Mouse (Mus musculus) E14TG2a.4 (cell line): Measurements from ENCODE around the gene Sprr2a2.
"Not testable (repeated sequence)": the region's sequence is repeated elsewhere in the genome, so short reads cannot be mapped to it uniquely, and the experiment has no call there.

Experiments used
- H3K27me3 ChIP-seq: 2 replicates; pipeline ENCODE4 v1.6.1; 2014; ENCODE audit warnings: low read length, control low read depth; ENCODE audit not compliant: insufficient read depth
- H3K36me3 ChIP-seq: 2 replicates; pipeline ENCODE4 v1.6.1; 2014; ENCODE audit warnings: low read length, control low read depth; ENCODE audit not compliant: insufficient read depth
- H3K4me1 ChIP-seq: replicated peaks from 2 replicates; pipeline ENCODE4 v1.6.1; 2014; ENCODE audit warnings: low read depth, low read length, control low read depth
- H3K4me3 ChIP-seq: replicated peaks from 2 replicates; pipeline ENCODE4 v1.5.1; 2014; ENCODE audit warnings: mild to moderate bottlenecking, low read length
- H3K9me3 ChIP-seq: 2 replicates; pipeline ENCODE4 v1.6.1; 2014; ENCODE audit warnings: low read length, control low read depth

Sprr2a2 gene

DNA sequence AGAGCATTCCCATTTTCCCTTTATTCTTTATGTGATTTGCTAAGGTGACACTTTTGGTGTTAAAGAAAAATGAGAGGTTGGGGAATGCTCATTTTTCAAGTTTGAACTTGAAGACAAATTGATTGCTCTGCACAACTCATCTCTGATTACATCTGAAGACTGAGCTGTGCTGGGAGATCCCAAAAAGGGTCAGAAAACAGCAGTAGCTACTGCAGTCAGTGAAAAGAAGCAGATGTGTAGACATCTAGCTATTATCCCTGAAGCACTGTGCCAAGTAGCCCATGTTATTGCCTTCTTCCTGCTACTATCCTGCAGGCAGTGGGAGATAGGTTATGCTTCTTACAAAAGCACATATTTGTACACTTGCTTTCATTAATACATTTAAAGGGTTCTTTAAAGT is 29.1 kb downstream of the Sprr2a2 start:
- not testable (repeated sequence) for H3K36me3 ChIP-seq, H3K4me1 ChIP-seq, H3K4me3 ChIP-seq, H3K9me3 ChIP-seq, H3K27me3 ChIP-seq

DNA sequence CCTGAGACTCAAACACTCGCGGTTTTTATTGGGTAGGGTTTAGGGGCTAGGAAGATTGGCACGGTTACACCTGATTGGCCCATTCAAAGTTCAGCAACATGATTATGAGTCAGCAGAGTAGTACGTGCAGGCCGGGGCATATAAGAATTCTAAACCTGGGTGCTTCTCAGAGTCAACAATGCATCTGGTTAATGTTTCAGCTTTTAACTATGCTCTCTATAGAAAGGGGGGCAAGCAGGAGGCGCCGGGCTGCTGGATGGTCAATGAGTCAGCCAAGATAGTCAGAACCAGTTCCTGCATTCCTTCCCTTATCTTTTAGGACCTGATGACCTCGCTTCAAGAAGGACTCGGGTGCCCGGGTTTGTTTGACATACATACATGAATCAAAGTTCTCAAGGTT is 30.5 kb downstream of the Sprr2a2 start:
- not testable (repeated sequence) for H3K9me3 ChIP-seq, H3K36me3 ChIP-seq

DNA sequence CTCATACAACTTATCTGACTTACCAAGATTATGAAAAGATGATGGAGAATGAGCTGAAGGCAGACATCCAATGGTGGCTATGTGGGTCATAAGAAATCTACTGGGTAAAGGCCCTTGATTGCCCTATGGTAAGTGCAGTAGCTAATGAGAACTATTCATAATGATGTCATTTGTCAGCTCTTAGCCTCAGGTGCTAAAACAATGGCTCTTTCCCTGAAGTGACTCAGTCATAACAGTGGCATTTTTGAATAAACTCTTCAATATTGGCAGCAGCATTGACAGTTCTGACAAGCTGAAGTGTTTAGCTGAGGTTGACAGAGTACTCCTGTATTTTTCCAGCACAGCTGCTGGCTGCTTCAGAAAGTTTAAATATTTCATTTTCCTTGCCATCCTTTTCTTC is 32.8 kb downstream of the Sprr2a2 start:
- H3K4me1 ChIP-seq, H3K9me3 ChIP-seq, H3K27me3 ChIP-seq, H3K4me3 ChIP-seq, H3K36me3 ChIP-seq: not testable (repeated sequence)

More for the DNA sequence above, 30.5 kb downstream of the Sprr2a2 start:
- H3K4me3 ChIP-seq, H3K4me1 ChIP-seq, H3K27me3 ChIP-seq: not testable (repeated sequence)

DNA sequence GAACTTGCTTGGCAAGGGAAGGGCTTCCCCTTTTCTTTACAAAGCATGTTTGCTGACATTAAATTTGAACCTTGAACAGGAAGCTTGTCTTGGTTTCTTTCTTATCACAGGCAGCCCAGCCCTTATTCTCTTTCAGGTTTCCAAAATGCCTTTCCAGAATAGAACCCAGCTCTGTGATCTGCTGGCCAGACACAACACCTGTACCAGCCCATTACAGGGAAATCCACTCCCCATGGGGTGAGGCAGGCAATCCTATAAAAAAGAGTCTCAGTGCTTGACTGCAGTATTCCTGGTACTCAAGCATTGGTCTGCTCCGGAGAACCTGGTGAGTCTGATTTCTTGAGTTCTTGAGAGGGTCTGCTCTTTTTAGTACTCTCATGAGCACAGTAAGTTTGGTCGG is 34.7 kb downstream of the Sprr2a2 start:
- H3K4me1 ChIP-seq, H3K36me3 ChIP-seq, H3K9me3 ChIP-seq, H3K27me3 ChIP-seq, H3K4me3 ChIP-seq: not testable (repeated sequence)

DNA sequence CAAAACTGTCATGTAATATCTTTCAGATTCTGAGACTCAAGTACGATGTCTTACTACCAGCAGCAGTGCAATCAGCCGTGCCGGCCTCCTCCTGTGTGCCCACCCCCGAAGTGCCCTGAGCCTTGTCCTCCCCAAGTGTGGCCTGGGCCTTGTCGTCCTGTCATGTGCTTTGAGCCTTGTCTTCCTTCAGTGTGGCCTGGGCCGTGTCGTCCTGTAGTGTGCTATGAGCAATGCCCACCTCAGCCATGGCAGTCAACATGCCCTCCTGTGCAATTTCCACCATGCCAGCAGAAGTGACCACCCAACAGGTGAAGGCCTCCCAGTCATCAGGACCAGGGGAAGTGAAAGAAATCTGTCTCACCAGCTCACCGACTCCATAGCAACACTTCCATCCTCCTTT is 38.1 kb downstream of the Sprr2a2 start:
- not testable (repeated sequence) for H3K4me1 ChIP-seq, H3K36me3 ChIP-seq, H3K4me3 ChIP-seq, H3K9me3 ChIP-seq, H3K27me3 ChIP-seq

DNA sequence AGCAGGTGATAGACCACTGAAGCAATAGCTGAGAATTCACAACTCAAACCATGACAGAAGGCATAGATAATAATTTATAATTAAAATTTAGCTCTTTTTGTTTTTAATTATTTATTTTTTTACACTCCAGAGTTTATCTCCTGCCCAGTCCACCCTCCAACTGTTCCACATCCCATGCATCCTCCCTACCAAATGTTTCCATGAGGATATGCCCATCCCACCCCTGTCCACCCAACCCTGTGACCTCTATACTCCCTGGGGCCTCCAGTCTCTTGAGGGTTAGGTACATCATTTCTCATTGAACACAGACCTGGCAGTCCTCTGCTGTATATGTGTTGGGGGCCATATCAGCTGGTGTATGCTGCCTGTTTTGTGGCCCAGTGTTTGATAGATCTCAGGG is 42.8 kb downstream of the Sprr2a2 start:
- H3K4me1 ChIP-seq, H3K4me3 ChIP-seq, H3K27me3 ChIP-seq, H3K36me3 ChIP-seq, H3K9me3 ChIP-seq: not testable (repeated sequence)

DNA sequence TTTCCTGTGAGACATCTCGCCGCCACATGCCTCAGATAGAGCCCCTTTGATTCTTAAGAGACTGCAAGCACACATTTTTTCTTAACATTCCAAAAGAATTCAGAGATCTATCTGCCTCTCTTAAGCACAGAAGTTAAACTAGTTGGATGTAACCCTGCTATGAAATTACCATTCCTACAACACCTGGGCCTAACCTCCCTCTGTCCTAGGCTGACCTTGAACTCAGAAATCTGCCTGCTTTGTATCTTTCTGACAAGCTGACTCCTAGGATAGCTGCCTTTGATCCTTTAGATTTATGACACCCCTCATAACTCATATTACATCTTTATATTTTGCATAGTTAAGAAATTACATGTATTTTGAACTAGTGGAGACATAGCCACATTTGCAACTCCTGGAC is 47.7 kb downstream of the Sprr2a2 start:
- not testable (repeated sequence) for H3K27me3 ChIP-seq, H3K4me1 ChIP-seq, H3K36me3 ChIP-seq, H3K9me3 ChIP-seq, H3K4me3 ChIP-seq

DNA sequence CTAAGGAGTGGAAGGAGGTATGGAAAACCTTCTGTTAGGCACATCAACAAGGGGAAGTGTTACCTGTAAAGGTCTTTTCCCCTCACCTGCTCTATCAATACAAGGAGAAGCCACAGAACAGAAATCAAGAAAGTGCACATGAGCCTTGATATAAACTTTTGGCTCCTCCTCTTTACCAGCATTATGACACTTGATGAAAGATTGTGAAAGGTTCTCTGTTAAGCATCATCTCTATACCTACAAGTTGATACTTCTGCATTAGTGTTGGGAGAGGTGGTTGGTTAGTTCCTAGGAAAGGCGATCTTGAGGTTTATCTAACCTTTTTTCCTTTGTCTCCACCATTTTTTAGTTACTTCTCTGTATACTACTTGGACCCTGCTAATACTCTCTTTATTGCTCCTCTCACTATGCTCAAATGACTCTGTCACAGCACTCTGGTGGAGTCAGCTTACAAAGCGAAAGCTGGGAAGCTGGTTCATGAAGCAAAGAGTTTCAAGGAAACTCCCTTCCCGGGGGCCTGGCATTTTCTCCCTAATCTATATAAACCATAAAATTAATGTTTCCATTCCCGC is 55.8 kb downstream of the Sprr2a2 start:
- not testable (repeated sequence) for H3K9me3 ChIP-seq, H3K27me3 ChIP-seq, H3K4me1 ChIP-seq, H3K4me3 ChIP-seq, H3K36me3 ChIP-seq

DNA sequence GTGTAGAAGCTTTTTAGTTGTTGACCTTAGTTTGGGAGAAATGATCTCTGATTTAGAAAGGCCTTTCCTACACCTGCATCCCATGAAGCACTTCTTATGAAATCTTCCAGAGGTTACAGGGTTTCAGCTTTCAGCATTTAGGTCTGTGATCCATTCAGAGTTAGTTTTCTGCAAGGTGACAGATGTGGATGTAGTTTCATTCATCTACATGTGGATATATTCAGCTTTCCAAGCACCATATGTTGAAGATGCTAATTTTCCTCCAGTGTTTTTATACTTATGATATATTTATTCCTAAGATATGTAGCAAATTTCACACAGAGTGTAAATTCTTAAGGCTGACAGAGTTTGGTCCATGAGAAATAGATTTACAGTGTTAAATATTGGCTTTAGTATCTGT is 57.8 kb downstream of the Sprr2a2 start:
- not testable (repeated sequence) for H3K9me3 ChIP-seq, H3K4me3 ChIP-seq, H3K27me3 ChIP-seq, H3K36me3 ChIP-seq, H3K4me1 ChIP-seq

DNA sequence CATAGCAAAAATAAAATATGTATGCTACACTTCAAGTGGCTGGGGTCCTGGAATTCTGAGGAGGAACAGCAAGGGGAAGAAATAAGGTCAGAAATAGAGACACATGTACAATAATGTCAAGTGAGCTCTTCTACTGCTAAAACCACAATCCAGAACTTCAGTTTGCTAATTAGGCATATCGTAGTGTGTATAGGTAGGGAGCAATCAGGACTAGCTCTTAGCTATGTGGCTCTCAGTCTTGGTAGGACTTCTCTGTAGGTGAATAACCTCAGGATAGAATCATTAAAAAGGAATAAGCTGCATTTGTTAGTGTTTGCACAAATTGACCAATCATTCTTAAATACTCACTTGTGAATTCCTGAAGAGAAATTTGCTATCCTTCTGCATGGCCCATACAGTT is 58.3 kb downstream of the Sprr2a2 start:
- H3K36me3 ChIP-seq, H3K9me3 ChIP-seq, H3K4me3 ChIP-seq, H3K27me3 ChIP-seq, H3K4me1 ChIP-seq: not testable (repeated sequence)

DNA sequence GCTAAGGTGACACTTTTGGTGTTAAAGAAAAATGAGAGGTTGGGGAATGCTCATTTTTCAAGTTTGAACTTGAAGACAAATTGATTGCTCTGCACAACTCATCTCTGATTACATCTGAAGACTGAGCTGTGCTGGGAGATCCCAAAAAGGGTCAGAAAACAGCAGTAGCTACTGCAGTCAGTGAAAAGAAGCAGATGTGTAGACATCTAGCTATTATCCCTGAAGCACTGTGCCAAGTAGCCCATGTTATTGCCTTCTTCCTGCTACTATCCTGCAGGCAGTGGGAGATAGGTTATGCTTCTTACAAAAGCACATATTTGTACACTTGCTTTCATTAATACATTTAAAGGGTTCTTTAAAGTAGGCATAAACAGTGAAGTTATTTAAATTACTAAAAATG is 63.9 kb downstream of the Sprr2a2 start:
- H3K4me3 ChIP-seq, H3K36me3 ChIP-seq, H3K4me1 ChIP-seq, H3K27me3 ChIP-seq, H3K9me3 ChIP-seq: not testable (repeated sequence)

DNA sequence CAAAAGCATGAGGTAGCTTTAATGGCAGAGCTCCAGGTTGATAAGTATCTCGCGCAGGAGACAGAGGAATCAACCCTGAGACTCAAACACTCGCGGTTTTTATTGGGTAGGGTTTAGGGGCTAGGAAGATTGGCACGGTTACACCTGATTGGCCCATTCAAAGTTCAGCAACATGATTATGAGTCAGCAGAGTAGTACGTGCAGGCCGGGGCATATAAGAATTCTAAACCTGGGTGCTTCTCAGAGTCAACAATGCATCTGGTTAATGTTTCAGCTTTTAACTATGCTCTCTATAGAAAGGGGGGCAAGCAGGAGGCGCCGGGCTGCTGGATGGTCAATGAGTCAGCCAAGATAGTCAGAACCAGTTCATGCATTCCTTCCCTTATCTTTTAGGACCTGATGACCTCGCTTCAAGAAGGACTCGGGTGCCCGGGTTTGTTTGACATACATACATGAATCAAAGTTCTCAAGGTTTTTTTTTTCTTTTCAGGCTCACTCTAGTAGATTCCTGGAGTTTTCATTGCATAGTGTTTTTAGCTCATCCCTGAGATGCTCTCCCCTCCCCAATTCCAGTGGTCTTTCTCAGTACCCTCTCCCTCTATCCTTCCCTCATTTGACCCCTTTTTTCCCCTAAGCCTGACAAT is 65.4 kb downstream of the Sprr2a2 start:
- not testable (repeated sequence) for H3K9me3 ChIP-seq, H3K36me3 ChIP-seq, H3K27me3 ChIP-seq, H3K4me1 ChIP-seq, H3K4me3 ChIP-seq

DNA sequence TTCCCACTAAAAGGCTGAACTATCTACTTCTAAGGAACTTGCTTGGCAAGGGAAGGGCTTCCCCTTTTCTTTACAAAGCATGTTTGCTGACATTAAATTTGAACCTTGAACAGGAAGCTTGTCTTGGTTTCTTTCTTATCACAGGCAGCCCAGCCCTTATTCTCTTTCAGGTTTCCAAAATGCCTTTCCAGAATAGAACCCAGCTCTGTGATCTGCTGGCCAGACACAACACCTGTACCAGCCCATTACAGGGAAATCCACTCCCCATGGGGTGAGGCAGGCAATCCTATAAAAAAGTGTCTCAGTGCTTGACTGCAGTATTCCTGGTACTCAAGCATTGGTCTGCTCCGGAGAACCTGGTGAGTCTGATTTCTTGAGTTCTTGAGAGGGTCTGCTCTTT is 69.4 kb downstream of the Sprr2a2 start, which contains the start of gene Sprr2a3:
TSS of gene Sprr2a3 (plus strand) at position 317 of the 400 bp plus-strand sequence.
- not testable (repeated sequence) for H3K4me3 ChIP-seq, H3K36me3 ChIP-seq, H3K27me3 ChIP-seq, H3K4me1 ChIP-seq, H3K9me3 ChIP-seq

DNA sequence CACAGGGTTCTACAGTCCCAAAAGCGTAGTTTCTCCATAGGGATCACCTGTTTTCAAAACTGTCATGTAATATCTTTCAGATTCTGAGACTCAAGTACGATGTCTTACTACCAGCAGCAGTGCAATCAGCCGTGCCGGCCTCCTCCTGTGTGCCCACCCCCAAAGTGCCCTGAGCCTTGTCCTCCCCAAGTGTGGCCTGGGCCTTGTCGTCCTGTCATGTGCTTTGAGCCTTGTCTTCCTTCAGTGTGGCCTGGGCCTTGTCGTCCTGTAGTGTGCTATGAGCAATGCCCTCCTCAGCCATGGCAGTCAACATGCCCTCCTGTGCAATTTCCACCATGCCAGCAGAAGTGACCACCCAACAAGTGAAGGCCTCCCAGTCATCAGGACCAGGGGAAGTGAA is 72.8 kb downstream of the Sprr2a2 start:
- H3K36me3 ChIP-seq, H3K4me3 ChIP-seq, H3K4me1 ChIP-seq, H3K27me3 ChIP-seq, H3K9me3 ChIP-seq: not testable (repeated sequence)
